Mouse (Mus musculus) midbrain, embryonic 10.5 days (tissue): ENCODE results near the gene Cab39. TPM values are rescaled to one million over a fixed set of nuclear protein-coding genes. Genes with fewer than 3 reads are reported as not detected.

Experiments
- DNase-seq: peaks from one replicate; pipeline ENCODE4 v3.0.0-alpha.2; 2017; ENCODE audit warnings: low spot score
- H3K27ac ChIP-seq: fragments of 300-500 bp; sonication (generic); replicated peaks from 2 replicates; pipeline ENCODE4 v1.5.1; 2016; ENCODE audit warnings: mild to moderate bottlenecking
- H3K27me3 ChIP-seq: fragments of 300-500 bp; sonication (generic); 2 replicates; pipeline ENCODE4 v1.6.1; 2016; ENCODE audit warnings: low read depth, mild to moderate bottlenecking; ENCODE audit not compliant: poor library complexity, severe bottlenecking
- H3K36me3 ChIP-seq: fragments of 300-500 bp; sonication (generic); 2 replicates; pipeline ENCODE4 v1.6.1; 2016; ENCODE audit warnings: mild to moderate bottlenecking, moderate library complexity
- H3K4me1 ChIP-seq: fragments of 300-500 bp; sonication (generic); 2 replicates; pipeline ENCODE4 v1.6.1; 2016
- H3K4me3 ChIP-seq: fragments of 300-500 bp; sonication (generic); 2 replicates; pipeline ENCODE4 v1.5.1; 2016; ENCODE audit warnings: mild to moderate bottlenecking, moderate library complexity
- H3K9me3 ChIP-seq: fragments of 300-500 bp; sonication (generic); replicated peaks from 2 replicates; pipeline ENCODE4 v1.6.1; 2016; ENCODE audit warnings: mild to moderate bottlenecking
- WGBS: fragments of 180-500 bp; shearing (Covaris S2); methylation state at CpG from one replicate; pipeline ENCODE4 v1.1.7; 2016; 5-methylcytosine and 5-hydroxymethylcytosine counted together
- polyA plus RNA-seq: library from polyadenylated mRNA; unstranded; fragments of >200 nt; fragmentation: Nextera tagmentation; extraction: Ambion mirVana; gene quantifications from 2 replicates; pipeline ENCODE4 v1.2.1, GENCODE M21; 2016

The Cab39 gene
- polyA plus RNA-seq, 1 experiment from 2014 or later = 35.5 TPM

- no peak for DNase-seq
- Histone ChIP-seq H3K9me3 (no peaks in the 10 kb centered on the region), H3K4me1 (no peaks in the 10 kb centered on the region), H3K4me3 (no peak overlapping the region), H3K36me3 (no peaks in the 10 kb centered on the region), H3K27ac (no peak overlapping the region), H3K27me3 (no peaks in the 10 kb centered on the region)
- whole genome bisulfite sequencing = 83% methylated on average over 4 of the region's 4 CpGs
Measured at GRCm38 (mm10) chr1:85764291-85764690, 28.9 kb upstream of the Cab39 start.

- Histone ChIP-seq H3K4me3 (no peak overlapping the region), H3K27ac (no peak overlapping the region), H3K4me1 (no peaks in the 10 kb centered on the region), H3K27me3 (no peaks in the 10 kb centered on the region), H3K9me3 (no peaks in the 10 kb centered on the region), H3K36me3 (no peaks in the 10 kb centered on the region)
- no peak for DNase-seq
- 88% methylated on average over 3 of the region's 3 CpGs for WGBS
Measured at GRCm38 (mm10) chr1:85766120-85766519, 27.1 kb upstream of the Cab39 start.

GRCm38 (mm10) chr1:85767754-85768153 lies 25.5 kb upstream of the Cab39 start:
- H3K4me3 ChIP-seq = no peak overlapping the region
- no peaks in the 10 kb centered on the region for H3K4me1 ChIP-seq
- no peaks in the 10 kb centered on the region for H3K9me3 ChIP-seq
- H3K27me3 ChIP-seq = no peaks in the 10 kb centered on the region
- 74% methylated on average over 1 of the region's 1 CpGs for WGBS
- no peaks in the 10 kb centered on the region for H3K36me3 ChIP-seq
- no peak for DNase-seq
- H3K27ac ChIP-seq = no peak overlapping the region

GRCm38 (mm10) chr1:85771976-85772375 lies 21.3 kb upstream of the Cab39 start:
- DNase-seq = no peak
- Histone ChIP-seq H3K27ac (no peak overlapping the region), H3K4me1 (no peaks in the 10 kb centered on the region), H3K27me3 (no peaks in the 10 kb centered on the region), H3K4me3 (no peak overlapping the region), H3K36me3 (no peaks in the 10 kb centered on the region), H3K9me3 (no peaks in the 10 kb centered on the region)
- 84% methylated on average over 3 of the region's 3 CpGs for WGBS

GRCm38 (mm10) chr1:85775136-85775535 lies 18.1 kb upstream of the Cab39 start:
- no peaks in the 10 kb centered on the region for H3K9me3 ChIP-seq
- H3K4me3 ChIP-seq = no peak overlapping the region
- no peaks in the 10 kb centered on the region for H3K4me1 ChIP-seq
- H3K27me3 ChIP-seq = no peaks in the 10 kb centered on the region
- no peak overlapping the region for H3K27ac ChIP-seq
- WGBS = 87% methylated on average over 7 of the region's 7 CpGs
- H3K36me3 ChIP-seq = no peaks in the 10 kb centered on the region
- DNase-seq = no peak

- Histone ChIP-seq H3K36me3 (no peaks in the 10 kb centered on the region), H3K9me3 (no peaks in the 10 kb centered on the region), H3K27ac (no peak overlapping the region), H3K4me1 (no peaks in the 10 kb centered on the region), H3K27me3 (no peaks in the 10 kb centered on the region), H3K4me3 (no peak overlapping the region)
- DNase-seq = no peak
- WGBS = 59% methylated on average over 10 of the region's 10 CpGs
Measured at GRCm38 (mm10) chr1:85776154-85776553, 17.1 kb upstream of the Cab39 start.

- Histone ChIP-seq H3K27me3 (no peaks in the 10 kb centered on the region), H3K9me3 (no peaks in the 10 kb centered on the region), H3K36me3 (no peaks in the 10 kb centered on the region), H3K4me1 (no peaks in the 10 kb centered on the region), H3K4me3 (no peak within 1 kb of the TSS), H3K27ac (no peak within 1 kb of the TSS)
- WGBS = 87% methylated on average over 4 of the region's 4 CpGs
- DNase-seq = no peak
Measured at GRCm38 (mm10) chr1:85778436-85778835, 14.8 kb upstream of the Cab39 start, which contains the start of gene A630001G21Rik. A630001G21Rik (minus strand) TSS chr1:85778643.

- no peak for DNase-seq
- no peaks in the 10 kb centered on the region for H3K27me3 ChIP-seq
- no peaks in the 10 kb centered on the region for H3K4me1 ChIP-seq
- no peak overlapping the region for H3K4me3 ChIP-seq
- WGBS = 78% methylated on average over 3 of the region's 3 CpGs
- no peaks in the 10 kb centered on the region for H3K36me3 ChIP-seq
- no peaks in the 10 kb centered on the region for H3K9me3 ChIP-seq
- H3K27ac ChIP-seq = no peak overlapping the region
Measured at GRCm38 (mm10) chr1:85779012-85779411, 14.2 kb upstream of the Cab39 start.

GRCm38 (mm10) chr1:85779428-85780180 lies 13.6 kb upstream of the Cab39 start:
- H3K27ac ChIP-seq = no peak overlapping the region
- no peak overlapping the region for H3K4me3 ChIP-seq
- 82% methylated on average over 4 of the region's 4 CpGs for WGBS
- no peak for DNase-seq
- no peaks in the 10 kb centered on the region for H3K27me3 ChIP-seq
- H3K36me3 ChIP-seq = no peaks in the 10 kb centered on the region
- no peaks in the 10 kb centered on the region for H3K9me3 ChIP-seq
- no peaks in the 10 kb centered on the region for H3K4me1 ChIP-seq

- DNase-seq = no peak
- WGBS = 94% methylated on average over 2 of the region's 3 CpGs
- Histone ChIP-seq H3K27ac (no peak overlapping the region), H3K36me3 (no peaks in the 10 kb centered on the region), H3K4me3 (no peak overlapping the region), H3K4me1 (peaks cover 11% of the 10 kb centered on the region), H3K27me3 (no peaks in the 10 kb centered on the region), H3K9me3 (no peaks in the 10 kb centered on the region)
Measured at GRCm38 (mm10) chr1:85790565-85790964, 2.7 kb upstream of the Cab39 start.

- Histone ChIP-seq H3K27ac (no peak overlapping the region), H3K4me3 (no peak overlapping the region), H3K4me1 (peaks cover 11% of the 10 kb centered on the region), H3K27me3 (no peaks in the 10 kb centered on the region), H3K9me3 (no peaks in the 10 kb centered on the region), H3K36me3 (peaks cover 8% of the 10 kb centered on the region)
- 89% methylated on average over 3 of the region's 3 CpGs for WGBS
- no peak for DNase-seq
Measured at GRCm38 (mm10) chr1:85791476-85791875, 1.8 kb upstream of the Cab39 start.

- H3K4me3 ChIP-seq = peak overlapping the region; percentile 97
- peak overlapping the region; percentile 96 for H3K27ac ChIP-seq
- H3K9me3 ChIP-seq = no peaks in the 10 kb centered on the region
- H3K36me3 ChIP-seq = peaks cover 12% of the 10 kb centered on the region
- peaks cover 14% of the 10 kb centered on the region for H3K4me1 ChIP-seq
- DNase-seq = peak; percentile 59
- under 1% methylated on average over 38 of the region's 38 CpGs for WGBS
- no peaks in the 10 kb centered on the region for H3K27me3 ChIP-seq
Measured at GRCm38 (mm10) chr1:85794106-85794771, 998 bp downstream of the Cab39 start.

- Histone ChIP-seq H3K27ac (no peak overlapping the region), H3K27me3 (no peaks in the 10 kb centered on the region), H3K4me3 (peak overlapping the region; percentile 97), H3K36me3 (peaks cover 12% of the 10 kb centered on the region), H3K4me1 (peaks cover 14% of the 10 kb centered on the region), H3K9me3 (no peaks in the 10 kb centered on the region)
- no peak for DNase-seq
- WGBS = 66% methylated on average over 3 of the region's 3 CpGs
Measured at GRCm38 (mm10) chr1:85795196-85795595, 2.0 kb downstream of the Cab39 start.
